Mouse (Mus musculus) stomach, postnatal 0 days (tissue): Measurements from ENCODE around the gene Sema3b. TPM values are rescaled to one million over a fixed set of nuclear protein-coding genes. Genes with fewer than 3 reads are reported as not detected.

Experiments
- ATAC-seq: fragments of 200-750 bp; cut with Nextera tagmentation; 2 replicates; pipeline ENCODE4 v1.8.0; 2017; ENCODE audit not compliant: low FRiP score, low TSS enrichment
- DNase-seq: peaks from one replicate; pipeline ENCODE4 v3.0.0-alpha.2; 2016; ENCODE audit warnings: low spot score
- H3K27ac ChIP-seq: fragments of 300-500 bp; sonication (generic); replicated peaks from 2 replicates; pipeline ENCODE4 v1.5.1; 2014; ENCODE audit warnings: mild to moderate bottlenecking, control low read depth
- H3K27me3 ChIP-seq: fragments of 300-500 bp; sonication (generic); 2 replicates; pipeline ENCODE4 v1.6.1; 2014; ENCODE audit warnings: low read length; ENCODE audit not compliant: control insufficient read depth, insufficient read depth
- H3K36me3 ChIP-seq: fragments of 300-500 bp; sonication (generic); 2 replicates; pipeline ENCODE4 v1.6.1; 2014; ENCODE audit warnings: low read length, mixed read lengths; ENCODE audit not compliant: control insufficient read depth, insufficient read depth
- H3K4me1 ChIP-seq: fragments of 300-500 bp; sonication (generic); replicated peaks from 2 replicates; pipeline ENCODE4 v1.6.1; 2014; ENCODE audit warnings: antibody characterized with exemption; ENCODE audit not compliant: control insufficient read depth, insufficient read depth
- H3K4me2 ChIP-seq: fragments of 300-500 bp; sonication (generic); replicated peaks from 2 replicates; pipeline ENCODE4 v1.6.1; 2014; ENCODE audit warnings: low read depth, mild to moderate bottlenecking, control low read depth, moderate library complexity
- H3K4me3 ChIP-seq: fragments of 300-500 bp; sonication (generic); 2 replicates; pipeline ENCODE4 v1.5.1; 2014; ENCODE audit warnings: low read depth, low read length, control low read depth
- H3K9ac ChIP-seq: fragments of 300-500 bp; sonication (generic); 2 replicates; pipeline ENCODE4 v1.6.1; 2014; ENCODE audit warnings: mild to moderate bottlenecking, low read length, control low read depth, mixed read lengths
- H3K9me3 ChIP-seq: fragments of 300-500 bp; sonication (generic); 2 replicates; pipeline ENCODE4 v1.6.1; 2016; ENCODE audit warnings: low read length; ENCODE audit not compliant: control insufficient read depth
- CTCF ChIP-seq: IDR thresholded peaks from 2 replicates; pipeline ENCODE4 v1.5.1; 2016; ENCODE audit warnings: antibody characterized with exemption, low read depth, mild to moderate bottlenecking, moderate library complexity
- EP300 ChIP-seq: optimal IDR thresholded peaks from 2 replicates; pipeline ENCODE3; 2016; ENCODE audit warnings: antibody characterized with exemption
- WGBS: fragments of 180-500 bp; shearing (Covaris S2); extraction: QIAGEN DNeasy Blood & Tissue Kit; methylation state at CpG from one replicate; pipeline ENCODE4 v1.1.7; 2014; 5-methylcytosine and 5-hydroxymethylcytosine counted together
- polyA plus RNA-seq: library from polyadenylated mRNA; unstranded; fragments of >200 nt; fragmentation: Nextera tagmentation; extraction: Ambion mirVana; gene quantifications from 2 replicates; pipeline ENCODE4 v1.2.1, GENCODE M21; 2015

Gene Sema3b
- polyA plus RNA-seq, 1 experiment from 2014 or later = 16.3 TPM

- Histone ChIP-seq H3K4me3 (peak within 1 kb of the TSS; percentile 60), H3K27ac (peak within 1 kb of the TSS; percentile 96), H3K27me3 (no peaks in the 10 kb centered on the region), H3K4me1 (peaks cover 8% of the 10 kb centered on the region), H3K9ac (peak within 1 kb of the TSS; percentile 77), H3K4me2 (peak within 1 kb of the TSS; percentile 92), H3K9me3 (no peaks in the 10 kb centered on the region), H3K36me3 (no peaks in the 10 kb centered on the region)
- 1% methylated on average over 32 of the region's 32 CpGs for WGBS
- TF ChIP-seq EP300 = no peak
- peak; percentile 2; the same call in 1 of the 2 replicates for TF ChIP-seq CTCF
- DNase-seq = peak; percentile 92
- ATAC-seq = peak; percentile 75
Observed at GRCm38 (mm10) chr9:107580501-107581317, 28.3 kb downstream of the Sema3b start, which contains the start of gene Hyal3. Hyal3 (plus strand) TSS chr9:107580818.

- Histone ChIP-seq H3K27me3 (no peaks in the 10 kb centered on the region), H3K4me2 (no peak overlapping the region), H3K9me3 (no peaks in the 10 kb centered on the region), H3K4me1 (peaks cover 8% of the 10 kb centered on the region), H3K4me3 (no peak overlapping the region), H3K27ac (peak overlapping the region; percentile 96), H3K36me3 (no peaks in the 10 kb centered on the region), H3K9ac (peak overlapping the region; percentile 23)
- DNase-seq = no peak
- 91% methylated on average over 14 of the region's 14 CpGs for WGBS
- TF ChIP-seq CTCF (no peak), EP300 (no peak)
- no peak for ATAC-seq
Observed at GRCm38 (mm10) chr9:107579023-107579900, 29.8 kb downstream of the Sema3b start.

- ATAC-seq (no peak), DNase-seq (no peak)
- Histone ChIP-seq H3K9ac (peak within 1 kb of the TSS; percentile 23), H3K27me3 (no peaks in the 10 kb centered on the region), H3K4me1 (peaks cover 8% of the 10 kb centered on the region), H3K36me3 (no peaks in the 10 kb centered on the region), H3K9me3 (no peaks in the 10 kb centered on the region), H3K4me3 (peak within 1 kb of the TSS; percentile 17), H3K4me2 (peak within 1 kb of the TSS; percentile 69), H3K27ac (peak within 1 kb of the TSS; percentile 96)
- 65% methylated on average over 3 of the region's 3 CpGs for WGBS
- TF ChIP-seq CTCF (no peak), EP300 (no peak)
Observed at GRCm38 (mm10) chr9:107578587-107578986, 30.4 kb downstream of the Sema3b start, which contains the start of gene Naa80. Naa80 (plus strand) TSS chr9:107578887.

GRCm38 (mm10) chr9:107577871-107578270, 31.2 kb downstream of the Sema3b start:
- WGBS = 83% methylated on average over 10 of the region's 10 CpGs
- TF ChIP-seq CTCF = no peak
- TF ChIP-seq EP300 = no peak
- Histone ChIP-seq H3K4me2 (peak overlapping the region; percentile 69), H3K27ac (peak overlapping the region; percentile 92; the same call in 1 of the 2 replicates), H3K9me3 (no peaks in the 10 kb centered on the region), H3K4me1 (peaks cover 8% of the 10 kb centered on the region), H3K4me3 (peak overlapping the region; percentile 17), H3K27me3 (no peaks in the 10 kb centered on the region), H3K9ac (no peak overlapping the region), H3K36me3 (no peaks in the 10 kb centered on the region)
- DNase-seq (no peak), ATAC-seq (no peak)

GRCm38 (mm10) chr9:107576357-107577107, 32.5 kb downstream of the Sema3b start, which contains the start of gene Hyal1:
Hyal1 (plus strand) TSS chr9:107576927.
- Histone ChIP-seq H3K27me3 (no peaks in the 10 kb centered on the region), H3K4me1 (peaks cover 8% of the 10 kb centered on the region), H3K36me3 (peaks cover 6% of the 10 kb centered on the region; the same call in 1 of the 2 replicates), H3K4me3 (peak within 1 kb of the TSS; percentile 47), H3K9ac (peak within 1 kb of the TSS; percentile 66), H3K9me3 (no peaks in the 10 kb centered on the region), H3K4me2 (peak within 1 kb of the TSS; percentile 69), H3K27ac (peak within 1 kb of the TSS; percentile 92)
- peak; percentile 96 for DNase-seq
- WGBS = 9% methylated on average over 16 of the region's 16 CpGs
- ATAC-seq = peak; percentile 68
- no peak for TF ChIP-seq CTCF
- no peak for TF ChIP-seq EP300
